Mouse (Mus musculus): ENCODE measurements at regions not wholly inside any gene's neighbourhood (a gene's known extent, or its start where the extent isn't known, plus 50 kb on each side); places are given as distances from the start of the nearest gene placed in this dataset.

DNA sequence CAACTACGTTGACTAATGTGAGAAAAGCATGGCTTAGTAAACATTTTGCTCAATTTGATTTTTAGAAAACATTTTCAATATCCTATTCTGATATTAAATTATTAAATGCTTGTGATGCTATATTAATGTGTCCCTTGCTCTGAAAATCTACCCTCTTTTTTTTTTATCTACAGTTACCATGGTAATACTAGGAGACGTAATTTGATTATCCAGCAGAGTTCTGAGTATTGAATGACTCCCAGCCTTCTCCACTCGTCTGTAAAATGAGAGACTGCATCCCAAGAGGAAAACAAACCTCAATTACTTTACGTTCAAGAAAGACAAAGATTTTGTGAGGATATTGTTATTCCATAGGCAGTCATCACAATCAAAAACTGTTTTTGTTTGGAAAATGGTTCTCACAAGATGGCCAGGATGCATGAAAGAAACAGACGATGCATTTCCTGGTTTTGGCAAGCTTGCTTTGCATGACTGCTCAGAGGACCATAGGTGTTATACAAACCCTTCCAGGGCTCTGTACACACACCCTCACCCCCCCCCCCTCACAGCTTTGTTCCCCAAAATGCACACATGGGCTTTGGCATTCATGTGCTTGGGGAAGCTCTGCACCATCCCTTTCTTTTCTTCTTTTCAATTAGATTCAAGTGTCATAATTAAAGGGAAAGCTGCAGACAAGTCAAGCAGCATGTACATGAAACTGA lies 168.5 kb upstream of the Ankrd50 start:
- Histone ChIP-seq H3K4me3 (ENCODE audit: insufficient read depth in 1 of 2, low read depth in 2 of 2, low read length in 2 of 2) (no peak overlapping the region), H3K36me3 (replicated peaks; ENCODE audit: control insufficient read depth, insufficient read depth, low read depth) (no peaks in the 10 kb centered on the region), H3K4me1 (replicated peaks; ENCODE audit: control insufficient read depth in 2 of 2, insufficient read depth in 2 of 2, low read length in 1 of 2) (no peaks in the 10 kb centered on the region), H3K4me2 (ENCODE audit: low read depth) (no peak overlapping the region), H3K9me3 (ENCODE audit: control insufficient read depth, low read length) (no peaks in the 10 kb centered on the region), H3K27ac (no peak overlapping the region), H3K9ac (replicated peaks) (no peak overlapping the region), H3K27me3 (ENCODE audit: control insufficient read depth, insufficient read depth, low read length) (no peaks in the 10 kb centered on the region)
- 56% methylated on average over 5 of the region's 5 CpGs for WGBS (ENCODE audit: insufficient replicate concordance)
- no peak for DNase-seq (ENCODE audit: low read depth in 3 of 3, low spot score in 3 of 3)
- TF ChIP-seq EP300 (IDR thresholded peaks at IDR 0.05; ENCODE audit: low read depth) (no peak), CTCF (IDR thresholded peaks at IDR 0.05; ENCODE audit: low read depth) (no peak)
- no peak for ATAC-seq (ENCODE audit: insufficient read depth)

DNA sequence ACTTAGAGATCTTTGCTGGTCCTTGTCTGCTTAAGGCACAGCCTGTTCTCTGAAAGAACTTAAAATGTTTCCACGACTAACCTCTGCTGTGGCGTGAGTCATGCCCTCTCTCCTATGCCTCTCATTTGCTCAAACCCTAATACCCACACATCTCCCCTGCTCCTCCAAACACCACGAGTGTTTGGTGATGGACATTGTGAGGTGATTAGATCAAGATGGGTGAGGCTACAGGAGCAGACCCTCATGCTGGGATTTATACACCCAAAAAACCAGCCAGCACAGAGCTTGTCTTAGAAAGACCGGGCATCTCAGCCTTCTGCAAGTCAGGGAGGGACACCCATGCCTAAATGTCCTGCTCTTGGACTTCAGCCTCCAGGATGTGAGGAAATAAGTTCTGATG lies 165.5 kb upstream of the Ankrd50 start:
- no peak overlapping the region for H3K4me3 ChIP-seq (ENCODE audit: insufficient read depth in 1 of 2, low read depth in 2 of 2, low read length in 2 of 2)
- no peaks in the 10 kb centered on the region for H3K36me3 ChIP-seq (replicated peaks; ENCODE audit: control insufficient read depth, insufficient read depth, low read depth)
- no peaks in the 10 kb centered on the region for H3K9me3 ChIP-seq (ENCODE audit: control insufficient read depth, low read length)
- WGBS (ENCODE audit: insufficient replicate concordance), result 63% methylated on average over 4 of the region's 4 CpGs
- no peak for ATAC-seq (ENCODE audit: insufficient read depth)
- TF ChIP-seq EP300 (IDR thresholded peaks at IDR 0.05; ENCODE audit: low read depth), result no peak
- no peak for TF ChIP-seq CTCF (IDR thresholded peaks at IDR 0.05; ENCODE audit: low read depth)
- H3K4me2 ChIP-seq (ENCODE audit: low read depth), result no peak overlapping the region
- H3K27me3 ChIP-seq (ENCODE audit: control insufficient read depth, insufficient read depth, low read length), result no peaks in the 10 kb centered on the region
- no peak overlapping the region for H3K27ac ChIP-seq
- no peak for DNase-seq (ENCODE audit: low read depth in 3 of 3, low spot score in 3 of 3)
- H3K4me1 ChIP-seq (replicated peaks; ENCODE audit: control insufficient read depth in 2 of 2, insufficient read depth in 2 of 2, low read length in 1 of 2), result no peaks in the 10 kb centered on the region
- H3K9ac ChIP-seq (replicated peaks), result no peak overlapping the region

DNA sequence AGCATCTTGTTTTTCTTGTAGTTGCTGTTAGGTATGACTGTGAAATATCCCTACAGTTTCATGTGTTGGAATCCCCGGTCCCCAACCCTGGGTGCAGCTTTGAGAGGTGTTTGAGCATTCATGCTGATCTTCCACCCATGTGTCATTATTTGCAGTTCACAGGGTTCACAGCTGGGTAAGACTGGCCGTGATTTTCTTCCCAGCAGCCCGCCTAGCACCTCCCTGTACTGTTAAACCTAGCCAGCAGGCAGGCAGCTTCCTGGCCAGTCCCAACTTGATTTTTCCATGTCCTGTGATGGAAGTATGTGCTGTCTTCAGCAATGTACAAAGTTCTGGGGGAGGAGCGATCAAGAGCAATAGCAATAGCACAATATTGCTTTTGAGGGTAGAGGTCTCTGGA lies 164.0 kb upstream of the Ankrd50 start:
- no peak overlapping the region for H3K27ac ChIP-seq
- H3K4me3 ChIP-seq (ENCODE audit: insufficient read depth in 1 of 2, low read depth in 2 of 2, low read length in 2 of 2), result no peak overlapping the region
- H3K4me2 ChIP-seq (ENCODE audit: low read depth), result no peak overlapping the region
- 51% methylated on average over 4 of the region's 4 CpGs for WGBS (ENCODE audit: insufficient replicate concordance)
- H3K9ac ChIP-seq (replicated peaks), result no peak overlapping the region
- no peaks in the 10 kb centered on the region for H3K4me1 ChIP-seq (replicated peaks; ENCODE audit: control insufficient read depth in 2 of 2, insufficient read depth in 2 of 2, low read length in 1 of 2)
- no peaks in the 10 kb centered on the region for H3K9me3 ChIP-seq (ENCODE audit: control insufficient read depth, low read length)
- ATAC-seq (ENCODE audit: insufficient read depth) (no peak), DNase-seq (ENCODE audit: low read depth in 3 of 3, low spot score in 3 of 3) (no peak)
- no peaks in the 10 kb centered on the region for H3K27me3 ChIP-seq (ENCODE audit: control insufficient read depth, insufficient read depth, low read length)
- TF ChIP-seq EP300 (IDR thresholded peaks at IDR 0.05; ENCODE audit: low read depth) (no peak), CTCF (IDR thresholded peaks at IDR 0.05; ENCODE audit: low read depth) (no peak)
- no peaks in the 10 kb centered on the region for H3K36me3 ChIP-seq (replicated peaks; ENCODE audit: control insufficient read depth, insufficient read depth, low read depth)

DNA sequence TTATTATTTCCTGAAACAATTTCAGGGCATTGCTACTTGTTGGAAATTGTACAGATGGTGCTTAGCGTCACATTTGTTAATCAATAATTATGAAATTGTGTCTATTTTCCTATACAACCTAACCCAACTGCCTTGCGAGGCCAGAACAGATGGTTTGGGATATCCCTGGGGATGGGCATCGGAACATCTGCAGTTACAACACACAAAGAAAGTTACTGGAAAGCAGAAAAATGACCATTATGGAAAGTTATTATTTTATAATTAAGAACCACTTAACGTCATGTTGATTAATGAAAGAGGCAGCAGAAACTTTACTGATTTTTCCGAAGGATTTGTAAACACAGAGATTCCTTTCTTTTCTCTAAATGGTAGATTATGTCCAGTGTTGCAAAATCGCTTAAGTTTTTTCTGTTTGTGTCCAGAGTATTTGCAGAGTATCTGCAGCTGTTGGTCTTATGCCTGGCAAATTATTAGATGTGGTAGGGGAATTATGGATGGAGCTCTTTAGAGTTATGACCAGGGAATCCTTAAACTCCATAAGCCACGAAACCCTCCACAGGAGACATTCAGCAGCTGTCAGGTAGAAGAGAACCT lies 163.2 kb upstream of the Ankrd50 start:
- no peaks in the 10 kb centered on the region for H3K4me1 ChIP-seq (replicated peaks; ENCODE audit: control insufficient read depth in 2 of 2, insufficient read depth in 2 of 2, low read length in 1 of 2)
- WGBS (ENCODE audit: insufficient replicate concordance), result 66% methylated on average over 7 of the region's 7 CpGs
- no peaks in the 10 kb centered on the region for H3K9me3 ChIP-seq (ENCODE audit: control insufficient read depth, low read length)
- no peaks in the 10 kb centered on the region for H3K27me3 ChIP-seq (ENCODE audit: control insufficient read depth, insufficient read depth, low read length)
- no peak overlapping the region for H3K9ac ChIP-seq (replicated peaks)
- no peaks in the 10 kb centered on the region for H3K36me3 ChIP-seq (replicated peaks; ENCODE audit: control insufficient read depth, insufficient read depth, low read depth)
- ATAC-seq (ENCODE audit: insufficient read depth), result no peak
- H3K27ac ChIP-seq, result no peak overlapping the region
- no peak overlapping the region for H3K4me3 ChIP-seq (ENCODE audit: insufficient read depth in 1 of 2, low read depth in 2 of 2, low read length in 2 of 2)
- H3K4me2 ChIP-seq (ENCODE audit: low read depth), result no peak overlapping the region
- no peak for DNase-seq (ENCODE audit: low read depth in 3 of 3, low spot score in 3 of 3)
- no peak for TF ChIP-seq CTCF (IDR thresholded peaks at IDR 0.05; ENCODE audit: low read depth)
- TF ChIP-seq EP300 (IDR thresholded peaks at IDR 0.05; ENCODE audit: low read depth), result no peak

DNA sequence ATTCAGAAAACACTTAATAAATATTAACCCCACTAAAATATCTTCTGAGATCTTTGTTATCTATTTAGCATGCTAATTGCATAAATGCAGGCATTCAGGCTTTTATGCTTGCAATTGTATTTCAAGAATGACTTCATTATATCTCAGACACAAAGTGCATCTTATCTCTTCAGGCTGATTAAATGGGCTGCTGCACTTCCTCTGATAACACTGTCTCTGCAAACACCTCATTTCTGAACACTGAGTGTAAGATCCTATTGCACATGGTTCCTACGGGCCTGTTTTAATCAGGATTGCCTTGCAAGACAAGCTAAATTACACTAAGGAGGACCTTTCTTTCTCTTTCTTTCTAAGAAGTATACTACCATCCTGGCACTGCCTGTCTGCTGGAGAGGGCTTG lies 157.1 kb upstream of the Ankrd50 start:
- H3K9ac ChIP-seq (replicated peaks), result no peak overlapping the region
- H3K27ac ChIP-seq, result no peak overlapping the region
- no peaks in the 10 kb centered on the region for H3K36me3 ChIP-seq (replicated peaks; ENCODE audit: control insufficient read depth, insufficient read depth, low read depth)
- TF ChIP-seq CTCF (IDR thresholded peaks at IDR 0.05; ENCODE audit: low read depth) (no peak), EP300 (IDR thresholded peaks at IDR 0.05; ENCODE audit: low read depth) (peak; percentile 13; the same call in 1 of the 2 replicates)
- no peaks in the 10 kb centered on the region for H3K9me3 ChIP-seq (ENCODE audit: control insufficient read depth, low read length)
- H3K4me1 ChIP-seq (replicated peaks; ENCODE audit: control insufficient read depth in 2 of 2, insufficient read depth in 2 of 2, low read length in 1 of 2), result 0 out of 4 replicates have a peak, but pooled peaks cover 0 to 3% of the 10 kb centered on the region in 2 experiments
- DNase-seq (ENCODE audit: low read depth in 3 of 3, low spot score in 3 of 3) (no peak), ATAC-seq (ENCODE audit: insufficient read depth) (no peak)
- WGBS (ENCODE audit: insufficient replicate concordance), result 24% methylated on average over 1 of the region's 1 CpGs
- no peaks in the 10 kb centered on the region for H3K27me3 ChIP-seq (ENCODE audit: control insufficient read depth, insufficient read depth, low read length)
- no peak overlapping the region for H3K4me2 ChIP-seq (ENCODE audit: low read depth)
- H3K4me3 ChIP-seq (ENCODE audit: insufficient read depth in 1 of 2, low read depth in 2 of 2, low read length in 2 of 2), result no peak overlapping the region

Measured in liver, embryonic 14.5 days (tissue).